Mouse (Mus musculus): ENCODE measurements around the gene Ddb2. TPM values are rescaled to one million over a fixed set of nuclear protein-coding genes. Genes with fewer than 3 reads are reported as not detected.
"Not testable (repeated sequence)": the region's sequence is repeated elsewhere in the genome, so short reads cannot be mapped to it uniquely, and the experiment has no call there.

The Ddb2 gene
- polyA plus RNA-seq, 1 experiment, result 1.2 TPM

GRCm38 (mm10) chr2:91237511-91238080 lies 814 bp upstream of the Ddb2 start:
- TF ChIP-seq CEBPB (IDR thresholded peaks at IDR 0.05; ENCODE audit: low read depth), result peak; percentile 84
- not testable (repeated sequence) for H3K36me3 ChIP-seq (ENCODE audit: control insufficient read depth, insufficient read depth); H3K27me3 ChIP-seq (ENCODE audit: control insufficient read depth, insufficient read depth, insufficient read length); H3ac ChIP-seq (ENCODE audit: control insufficient read depth, insufficient read length, low read depth); H3K79me2 ChIP-seq (ENCODE audit: control insufficient read depth, insufficient read depth); H3K79me3 ChIP-seq (ENCODE audit: low read depth)
- H3K4me3 ChIP-seq (ENCODE audit: insufficient read depth, poor library complexity, severe bottlenecking), result peak overlapping the region; percentile 55

- no peak overlapping the region for H3ac ChIP-seq (ENCODE audit: control insufficient read depth, insufficient read length, low read depth)
Measured at GRCm38 (mm10) chr2:91229735-91230134, 7.0 kb downstream of the Ddb2 start.

GRCm38 (mm10) chr2:91223614-91224013 lies 13.2 kb downstream of the Ddb2 start:
- TF ChIP-seq MAX (IDR thresholded peaks at IDR 0.05) (no peak), CEBPB (IDR thresholded peaks at IDR 0.05; ENCODE audit: low read depth) (no peak), CTCF (IDR thresholded peaks at IDR 0.05; ENCODE audit: control insufficient read depth, insufficient read depth, insufficient read length) (no peak), MYOG (IDR thresholded peaks at IDR 0.05; ENCODE audit: control insufficient read depth, extremely low read depth, insufficient read length) (no peak), MYOD1 (IDR thresholded peaks at IDR 0.05; ENCODE audit: control insufficient read depth, insufficient read length, low read depth) (no peak), FOSL1 (IDR thresholded peaks at IDR 0.05; ENCODE audit: insufficient read depth, low read length, poor library complexity, severe bottlenecking) (no peak), USF1 (IDR thresholded peaks at IDR 0.05; ENCODE audit: low read depth) (no peak)
- H3K79me3 ChIP-seq (ENCODE audit: low read depth), result no peaks in the 10 kb centered on the region

More at GRCm38 (mm10) chr2:91229735-91230134, 7.0 kb downstream of the Ddb2 start:
- Histone ChIP-seq H3K79me3 (ENCODE audit: low read depth) (no peaks in the 10 kb centered on the region), H3K4me3 (ENCODE audit: insufficient read depth, poor library complexity, severe bottlenecking) (no peak overlapping the region), H3K27me3 (ENCODE audit: control insufficient read depth, insufficient read depth, insufficient read length) (no peaks in the 10 kb centered on the region), H3K79me2 (ENCODE audit: control insufficient read depth, insufficient read depth) (no peaks in the 10 kb centered on the region), H3K36me3 (ENCODE audit: control insufficient read depth, insufficient read depth) (no peaks in the 10 kb centered on the region)
- TF ChIP-seq MYOG (IDR thresholded peaks at IDR 0.05; ENCODE audit: control insufficient read depth, extremely low read depth, insufficient read length) (no peak), CEBPB (IDR thresholded peaks at IDR 0.05; ENCODE audit: low read depth) (no peak), MAX (IDR thresholded peaks at IDR 0.05) (no peak), CTCF (IDR thresholded peaks at IDR 0.05; ENCODE audit: control insufficient read depth, insufficient read depth, insufficient read length) (no peak), MYOD1 (IDR thresholded peaks at IDR 0.05; ENCODE audit: control insufficient read depth, insufficient read length, low read depth) (no peak), FOSL1 (IDR thresholded peaks at IDR 0.05; ENCODE audit: insufficient read depth, low read length, poor library complexity, severe bottlenecking) (no peak), USF1 (IDR thresholded peaks at IDR 0.05; ENCODE audit: low read depth) (no peak)

GRCm38 (mm10) chr2:91220501-91220900 lies 16.3 kb downstream of the Ddb2 start:
- no peaks in the 10 kb centered on the region for H3K79me3 ChIP-seq (ENCODE audit: low read depth)
- H3ac ChIP-seq (ENCODE audit: control insufficient read depth, insufficient read length, low read depth), result no peak overlapping the region
- no peaks in the 10 kb centered on the region for H3K79me2 ChIP-seq (ENCODE audit: control insufficient read depth, insufficient read depth)
- H3K36me3 ChIP-seq (ENCODE audit: control insufficient read depth, insufficient read depth), result no peaks in the 10 kb centered on the region
- no peak overlapping the region for H3K4me3 ChIP-seq (ENCODE audit: insufficient read depth, poor library complexity, severe bottlenecking)
- no peaks in the 10 kb centered on the region for H3K27me3 ChIP-seq (ENCODE audit: control insufficient read depth, insufficient read depth, insufficient read length)
- TF ChIP-seq CTCF (IDR thresholded peaks at IDR 0.05; ENCODE audit: control insufficient read depth, insufficient read depth, insufficient read length) (no peak), MYOG (IDR thresholded peaks at IDR 0.05; ENCODE audit: control insufficient read depth, extremely low read depth, insufficient read length) (no peak), CEBPB (IDR thresholded peaks at IDR 0.05; ENCODE audit: low read depth) (no peak), USF1 (IDR thresholded peaks at IDR 0.05; ENCODE audit: low read depth) (no peak)

More at GRCm38 (mm10) chr2:91223614-91224013, 13.2 kb downstream of the Ddb2 start:
- Histone ChIP-seq H3K36me3 (ENCODE audit: control insufficient read depth, insufficient read depth) (no peaks in the 10 kb centered on the region), H3K79me2 (ENCODE audit: control insufficient read depth, insufficient read depth) (no peaks in the 10 kb centered on the region), H3ac (ENCODE audit: control insufficient read depth, insufficient read length, low read depth) (no peak overlapping the region), H3K4me3 (ENCODE audit: insufficient read depth, poor library complexity, severe bottlenecking) (no peak overlapping the region), H3K27me3 (ENCODE audit: control insufficient read depth, insufficient read depth, insufficient read length) (no peaks in the 10 kb centered on the region)

GRCm38 (mm10) chr2:91217032-91217431 lies 19.8 kb downstream of the Ddb2 start:
- Histone ChIP-seq H3K36me3 (ENCODE audit: control insufficient read depth, insufficient read depth) (no peaks in the 10 kb centered on the region), H3K27me3 (ENCODE audit: control insufficient read depth, insufficient read depth, insufficient read length) (no peaks in the 10 kb centered on the region), H3K4me3 (ENCODE audit: insufficient read depth, poor library complexity, severe bottlenecking) (no peak overlapping the region), H3K79me2 (ENCODE audit: control insufficient read depth, insufficient read depth) (no peaks in the 10 kb centered on the region), H3ac (ENCODE audit: control insufficient read depth, insufficient read length, low read depth) (no peak overlapping the region), H3K79me3 (ENCODE audit: low read depth) (no peaks in the 10 kb centered on the region)
- TF ChIP-seq CTCF (IDR thresholded peaks at IDR 0.05; ENCODE audit: control insufficient read depth, insufficient read depth, insufficient read length) (no peak), MYOD1 (IDR thresholded peaks at IDR 0.05; ENCODE audit: control insufficient read depth, insufficient read length, low read depth) (no peak), MAX (IDR thresholded peaks at IDR 0.05) (no peak), MYOG (IDR thresholded peaks at IDR 0.05; ENCODE audit: control insufficient read depth, extremely low read depth, insufficient read length) (no peak), FOSL1 (IDR thresholded peaks at IDR 0.05; ENCODE audit: insufficient read depth, low read length, poor library complexity, severe bottlenecking) (no peak)

GRCm38 (mm10) chr2:91213311-91213710 lies 23.5 kb downstream of the Ddb2 start:
- H3ac ChIP-seq (ENCODE audit: control insufficient read depth, insufficient read length, low read depth), result no peak overlapping the region
- no peaks in the 10 kb centered on the region for H3K27me3 ChIP-seq (ENCODE audit: control insufficient read depth, insufficient read depth, insufficient read length)
- no peak for TF ChIP-seq FOSL1 (IDR thresholded peaks at IDR 0.05; ENCODE audit: insufficient read depth, low read length, poor library complexity, severe bottlenecking)
- no peak for TF ChIP-seq CTCF (IDR thresholded peaks at IDR 0.05; ENCODE audit: control insufficient read depth, insufficient read depth, insufficient read length)
- TF ChIP-seq USF1 (IDR thresholded peaks at IDR 0.05; ENCODE audit: low read depth), result no peak
- TF ChIP-seq MYOG (IDR thresholded peaks at IDR 0.05; ENCODE audit: control insufficient read depth, extremely low read depth, insufficient read length), result no peak
- TF ChIP-seq CEBPB (IDR thresholded peaks at IDR 0.05; ENCODE audit: low read depth), result no peak
- no peak for TF ChIP-seq MYOD1 (IDR thresholded peaks at IDR 0.05; ENCODE audit: control insufficient read depth, insufficient read length, low read depth)
- TF ChIP-seq MAX (IDR thresholded peaks at IDR 0.05), result no peak
- H3K4me3 ChIP-seq (ENCODE audit: insufficient read depth, poor library complexity, severe bottlenecking), result no peak overlapping the region
- H3K79me2 ChIP-seq (ENCODE audit: control insufficient read depth, insufficient read depth), result no peaks in the 10 kb centered on the region
- no peaks in the 10 kb centered on the region for H3K79me3 ChIP-seq (ENCODE audit: low read depth)
- peaks cover 35% of the 10 kb centered on the region for H3K36me3 ChIP-seq (ENCODE audit: control insufficient read depth, insufficient read depth)

Measured in C2C12 (cell line).